Comparison of ENCODE assay signal across 9 mouse cellular contexts in the genomic region with DNA sequence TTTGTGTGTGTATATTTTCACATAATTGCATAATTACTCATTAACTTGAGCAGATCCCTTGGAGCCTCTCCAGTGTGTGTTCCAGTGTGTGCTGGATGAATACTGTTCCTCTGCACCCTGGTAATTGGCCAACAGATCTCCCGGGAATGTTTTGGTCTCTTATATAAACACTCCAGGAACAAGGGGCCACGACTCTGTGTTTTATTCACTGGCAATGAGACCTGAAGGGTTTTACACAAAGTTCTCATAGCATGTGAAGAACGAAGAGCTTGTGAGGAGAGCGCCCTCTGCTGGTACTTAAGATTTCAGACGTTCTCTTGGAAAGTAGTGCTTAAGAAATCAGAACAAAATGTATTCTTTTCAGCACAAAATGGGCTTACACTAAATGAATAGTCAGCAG.
DNase-seq lines count a peak whose midpoint lies in the region; ATAC-seq and TF ChIP-seq lines count a peak whose summit lies in the region.
"Had no signal": no experiment of that assay in that cellular context is flagged by ENCODE, and none has a peak within 500 bp of the region (broad histone marks: within the 10 kb centered on the region; RNA-seq: fewer than 3 reads in every experiment).

No protein-coding gene starts in this region.

- H3K4me1 ChIP-seq in heart, postnatal 0 days (ENCODE audit: control insufficient read depth, insufficient read depth), result no peaks in the 10 kb centered on the region
- H3K4me1 ChIP-seq: embryonic facial prominence, embryonic 15.5 days had no signal

- DNase-seq in CD4-positive helper T cell, adult 2 months (ENCODE audit: low read depth, low spot score), result peak; percentile 48
- DNase-seq in adrenal gland, adult 8-10 months, result peak; percentile 30
- DNase-seq in embryo, embryonic 9.5 days (ENCODE audit: extremely low spot score), result peak; percentile 59
- DNase-seq in heart, postnatal 0 days (ENCODE audit: low spot score), result peak; percentile 79
- DNase-seq in kidney, postnatal 36 days, result peak; percentile 83 to 87
- peak; percentile 61 to 75 for DNase-seq in lung, adult 18-20 months
- peak; percentile 32 for DNase-seq in thymus, postnatal 25 days

- peak; percentile 88 for TF ChIP-seq CTCF in heart, postnatal 0 days (IDR thresholded peaks at IDR 0.05; ENCODE audit: low read depth)

- WGBS in heart, postnatal 0 days, result 2% methylated on average over 5 of the region's 5 CpGs

- no peaks in the 10 kb centered on the region for H3K9me3 ChIP-seq in heart, postnatal 0 days (replicated peaks; ENCODE audit: control insufficient read depth, low read length)
- H3K9me3 ChIP-seq: embryonic facial prominence, embryonic 15.5 days had no signal

- H3K9ac ChIP-seq in heart, postnatal 0 days (replicated peaks; ENCODE audit: low read depth, low read length), result no peak overlapping the region
- H3K9ac ChIP-seq: embryonic facial prominence, embryonic 15.5 days had no signal

- no peak overlapping the region for H3K27ac ChIP-seq in heart, postnatal 0 days (ENCODE audit: low read depth)
- H3K27ac ChIP-seq: embryonic facial prominence, embryonic 15.5 days had no signal

- no peak overlapping the region for H3K4me3 ChIP-seq in heart, postnatal 0 days (ENCODE audit: low read depth, low read length)
- H3K4me3 ChIP-seq: embryonic facial prominence, embryonic 15.5 days had no signal

- 0 out of 2 replicates have a peak, but pooled peaks have one; percentile 27 for ATAC-seq in heart, postnatal 0 days (ENCODE audit: insufficient read depth, low read depth)
- ATAC-seq in neutrophil, adult 5-6 weeks (ENCODE audit: extremely low read depth, insufficient number of reproducible peaks, low FRiP score, poor library complexity, severe bottlenecking), result peak; percentile 82; the same call in 1 of the 2 replicates

- H3K27me3 ChIP-seq in heart, postnatal 0 days (ENCODE audit: control insufficient read depth, insufficient read depth, low read length), result 0 out of 2 replicates have a peak, but pooled peaks cover 8% of the 10 kb centered on the region
- H3K27me3 ChIP-seq: embryonic facial prominence, embryonic 15.5 days had no signal

- TF ChIP-seq EP300 in heart, postnatal 0 days (IDR thresholded peaks at IDR 0.05; ENCODE audit: low read depth), result no peak

- H3K36me3 ChIP-seq in heart, postnatal 0 days (replicated peaks; ENCODE audit: control insufficient read depth, insufficient read depth, low read length), result no peaks in the 10 kb centered on the region
- H3K36me3 ChIP-seq: embryonic facial prominence, embryonic 15.5 days had no signal

- H3K4me2 ChIP-seq in heart, postnatal 0 days (ENCODE audit: low read depth, low read length), result no peak overlapping the region
- H3K4me2 ChIP-seq: embryonic facial prominence, embryonic 15.5 days had no signal

Comparison
In these comparisons a context has a peak if more than half of its experiments do, and no peak if none do; other contexts are left out.
1. DNase-seq: peak in every context shown above with its lines; median percentile 85 in kidney, postnatal 36 days; 79 in heart, postnatal 0 days; 68 in lung, adult 18-20 months; 59 in embryo, embryonic 9.5 days; 48 in CD4-positive helper T cell, adult 2 months; 32 in thymus, postnatal 25 days; 30 in adrenal gland, adult 8-10 months.